Mouse (Mus musculus) heart, embryonic 10.5 days (tissue): ENCODE results near the gene Acly. TPM values are rescaled to one million over a fixed set of nuclear protein-coding genes. Genes with fewer than 3 reads are reported as not detected.

Experiments used
- DNase-seq: peaks from one replicate; pipeline ENCODE4 v3.0.0-alpha.2; 2017; ENCODE audit warnings: low spot score
- H3K27ac ChIP-seq: fragments of 300-500 bp; sonication (generic); 2 replicates; pipeline ENCODE4 v1.5.1; 2016; ENCODE audit warnings: mild to moderate bottlenecking
- H3K27me3 ChIP-seq: fragments of 300-500 bp; sonication (generic); 2 replicates; pipeline ENCODE4 v1.6.1; 2016; ENCODE audit warnings: mild to moderate bottlenecking; ENCODE audit not compliant: poor library complexity, insufficient read depth, severe bottlenecking
- H3K36me3 ChIP-seq: fragments of 300-500 bp; sonication (generic); 2 replicates; pipeline ENCODE4 v1.6.1; 2016; ENCODE audit warnings: mild to moderate bottlenecking, moderate library complexity
- H3K4me1 ChIP-seq: fragments of 300-500 bp; sonication (generic); 2 replicates; pipeline ENCODE4 v1.6.1; 2016; ENCODE audit warnings: mild to moderate bottlenecking
- H3K4me3 ChIP-seq: fragments of 300-500 bp; sonication (generic); 2 replicates; pipeline ENCODE4 v1.5.1; 2016; ENCODE audit warnings: mild to moderate bottlenecking, moderate library complexity
- H3K9me3 ChIP-seq: fragments of 300-500 bp; sonication (generic); 2 replicates; pipeline ENCODE4 v1.6.1; 2016; ENCODE audit warnings: mild to moderate bottlenecking, moderate library complexity
- WGBS: fragments of 180-500 bp; shearing (Covaris S2); methylation state at CpG from one replicate; pipeline ENCODE4 v1.1.7; 2016; 5-methylcytosine and 5-hydroxymethylcytosine counted together
- microRNA-seq: library from miRNA; unstranded; fragments of <30 nt; microRNA quantifications from one replicate; pipeline ENCODE4, GENCODE M21; 2017
- polyA plus RNA-seq: library from polyadenylated mRNA; unstranded; fragments of >200 nt; fragmentation: Nextera tagmentation; extraction: Ambion mirVana; gene quantifications from 2 replicates; pipeline ENCODE4 v1.2.1, GENCODE M21; 2016

Gene Acly
- polyA plus RNA-seq, 1 experiment from 2014 or later: 139 TPM

GRCm38 (mm10) chr11:100442625-100443024 lies 85.2 kb downstream of the Acly start:
- Histone ChIP-seq H3K4me3 (no peak overlapping the region), H3K36me3 (peaks cover 15% of the 10 kb centered on the region), H3K4me1 (peaks cover 25% of the 10 kb centered on the region; the same call in 1 of the 2 replicates), H3K27ac (no peak overlapping the region), H3K27me3 (no peaks in the 10 kb centered on the region), H3K9me3 (no peaks in the 10 kb centered on the region)
- 83% methylated on average over 6 of the region's 6 CpGs for WGBS
- DNase-seq: no peak

GRCm38 (mm10) chr11:100441797-100442196 lies 86.0 kb downstream of the Acly start, which contains the start of the genes Nt5c3b and Klhl10:
TSS of gene Nt5c3b (minus strand) at chr11:100441808.
TSS of gene Klhl10 (plus strand) at chr11:100441917.
- peaks cover 25% of the 10 kb centered on the region; the same call in 1 of the 2 replicates for H3K4me1 ChIP-seq
- peak within 1 kb of the TSS; percentile 96 for H3K27ac ChIP-seq
- WGBS: 84% methylated on average over 8 of the region's 8 CpGs
- DNase-seq: no peak
- peaks cover 23% of the 10 kb centered on the region for H3K36me3 ChIP-seq
- H3K27me3 ChIP-seq: no peaks in the 10 kb centered on the region
- peak within 1 kb of the TSS; percentile 92 for H3K4me3 ChIP-seq
- H3K9me3 ChIP-seq: no peaks in the 10 kb centered on the region

GRCm38 (mm10) chr11:100440691-100441522 lies 86.9 kb downstream of the Acly start:
- DNase-seq: peak; percentile 89
- Histone ChIP-seq H3K4me1 (peaks cover 25% of the 10 kb centered on the region; the same call in 1 of the 2 replicates), H3K4me3 (peak overlapping the region; percentile 92), H3K27ac (peak overlapping the region; percentile 96), H3K9me3 (no peaks in the 10 kb centered on the region), H3K27me3 (no peaks in the 10 kb centered on the region), H3K36me3 (peaks cover 32% of the 10 kb centered on the region)
- WGBS: under 1% methylated on average over 52 of the region's 52 CpGs

- H3K9me3 ChIP-seq: no peaks in the 10 kb centered on the region
- H3K36me3 ChIP-seq: peaks cover 56% of the 10 kb centered on the region
- no peak for DNase-seq
- H3K4me3 ChIP-seq: no peak overlapping the region
- 95% methylated on average over 1 of the region's 1 CpGs for WGBS
- H3K27me3 ChIP-seq: no peaks in the 10 kb centered on the region
- no peak overlapping the region for H3K27ac ChIP-seq
- H3K4me1 ChIP-seq: peaks cover 25% of the 10 kb centered on the region; the same call in 1 of the 2 replicates
These were observed 89.9 kb downstream of the Acly start for GRCm38 (mm10) chr11:100437901-100438300.

GRCm38 (mm10) chr11:100435678-100436246 lies 92.0 kb downstream of the Acly start:
- DNase-seq: no peak
- H3K4me3 ChIP-seq: no peak overlapping the region
- H3K27ac ChIP-seq: no peak overlapping the region
- WGBS: 83% methylated on average over 9 of the region's 9 CpGs
- no peaks in the 10 kb centered on the region for H3K27me3 ChIP-seq
- H3K4me1 ChIP-seq: peaks cover 28% of the 10 kb centered on the region
- H3K36me3 ChIP-seq: peaks cover 68% of the 10 kb centered on the region
- no peaks in the 10 kb centered on the region for H3K9me3 ChIP-seq

- H3K27ac ChIP-seq: no peak overlapping the region
- H3K36me3 ChIP-seq: peaks cover 66% of the 10 kb centered on the region
- H3K9me3 ChIP-seq: no peaks in the 10 kb centered on the region
- no peak for DNase-seq
- no peak overlapping the region for H3K4me3 ChIP-seq
- WGBS: 69% methylated on average over 5 of the region's 5 CpGs
- H3K27me3 ChIP-seq: no peaks in the 10 kb centered on the region
- H3K4me1 ChIP-seq: peaks cover 36% of the 10 kb centered on the region
These were observed 95.8 kb downstream of the Acly start for GRCm38 (mm10) chr11:100432002-100432401.

- DNase-seq: no peak
- WGBS: 58% methylated on average over 7 of the region's 7 CpGs
- Histone ChIP-seq H3K27ac (peak overlapping the region; percentile 65), H3K4me3 (0 out of 2 replicates have a peak overlapping the region, but pooled peaks have one; percentile 22), H3K27me3 (no peaks in the 10 kb centered on the region), H3K36me3 (peaks cover 47% of the 10 kb centered on the region), H3K9me3 (no peaks in the 10 kb centered on the region), H3K4me1 (peaks cover 46% of the 10 kb centered on the region)
These were observed 97.7 kb downstream of the Acly start for GRCm38 (mm10) chr11:100430052-100430451.

GRCm38 (mm10) chr11:100428612-100429199 lies 99.1 kb downstream of the Acly start:
- peaks cover 46% of the 10 kb centered on the region for H3K4me1 ChIP-seq
- 59% methylated on average over 9 of the region's 9 CpGs for WGBS
- no peak for DNase-seq
- no peak overlapping the region for H3K4me3 ChIP-seq
- no peaks in the 10 kb centered on the region for H3K9me3 ChIP-seq
- H3K36me3 ChIP-seq: peaks cover 49% of the 10 kb centered on the region
- H3K27me3 ChIP-seq: no peaks in the 10 kb centered on the region
- H3K27ac ChIP-seq: peak overlapping the region; percentile 57; the same call in 1 of the 2 replicates

- Histone ChIP-seq H3K27ac (no peak overlapping the region), H3K27me3 (no peaks in the 10 kb centered on the region), H3K36me3 (peaks cover 56% of the 10 kb centered on the region), H3K9me3 (no peaks in the 10 kb centered on the region), H3K4me3 (no peak overlapping the region), H3K4me1 (peaks cover 41% of the 10 kb centered on the region)
- no peak for DNase-seq
- 85% methylated on average over 3 of the region's 3 CpGs for WGBS
These were observed 101.0 kb downstream of the Acly start for GRCm38 (mm10) chr11:100426820-100427219.

Small RNAs within 50 kb of the gene (microRNA-seq; reads per million reads assigned to microRNA genes)
- gene Gm27374: not detected
- 1.0 reads per million for gene Mir7116

Other genes with a start within 250 kb of the Acly start
- 1,444 and 1,503 TPM in 2 replicates for gene Eif1, start 208.1 kb downstream of the Acly start, polyA plus RNA-seq
- gene Gast, start 193.6 kb downstream of the Acly start, polyA plus RNA-seq: not detected in 2 replicates
- 5.1 and 8.4 TPM in 2 replicates for gene Hap1, start 171.9 kb downstream of the Acly start, polyA plus RNA-seq
- gene Jup, start 130.2 kb downstream of the Acly start, polyA plus RNA-seq: 91.3 and 112 TPM in 2 replicates
- gene P3h4, start 113.2 kb downstream of the Acly start, polyA plus RNA-seq: 71.1 and 81.8 TPM in 2 replicates
- gene Fkbp10, start 112.3 kb downstream of the Acly start, polyA plus RNA-seq: 107 and 123 TPM in 2 replicates
- 124 and 128 TPM in 2 replicates for gene Nt5c3b, start 86.2 kb downstream of the Acly start, polyA plus RNA-seq
- gene Klhl10, start 86.1 kb downstream of the Acly start, polyA plus RNA-seq: 0.71 and 0.90 TPM in 2 replicates
- gene Klhl11, start 55.3 kb downstream of the Acly start, polyA plus RNA-seq: 6.7 and 9.7 TPM in 2 replicates
- gene Ttc25, start 17.6 kb upstream of the Acly start, polyA plus RNA-seq: 0.59 and 0.75 TPM in 2 replicates
- gene Cnp, start 46.9 kb upstream of the Acly start, polyA plus RNA-seq: 16.3 and 20.0 TPM in 2 replicates
- 67.4 and 67.9 TPM in 2 replicates for gene Nkiras2, start 91.2 kb upstream of the Acly start, polyA plus RNA-seq
- 194 and 211 TPM in 2 replicates for gene Dnajc7, start 92.2 kb upstream of the Acly start, polyA plus RNA-seq
- 0.23 and 0.27 TPM in 2 replicates for gene Zfp385c, start 164.5 kb upstream of the Acly start, polyA plus RNA-seq
- gene Dhx58, start 176.3 kb upstream of the Acly start, polyA plus RNA-seq: 1.1 and 2.4 TPM in 2 replicates
- gene Kat2a, start 184.5 kb upstream of the Acly start, polyA plus RNA-seq: 52.0 and 59.8 TPM in 2 replicates
- 0.19 and 0.34 TPM in 2 replicates for gene Hspb9, start 185.8 kb upstream of the Acly start, polyA plus RNA-seq
- gene Rab5c, start 210.2 kb upstream of the Acly start, polyA plus RNA-seq: 13.7 and 13.9 TPM in 2 replicates
- not detected in 2 replicates for gene Kcnh4, start 231.9 kb upstream of the Acly start, polyA plus RNA-seq
- gene Hcrt, start 234.9 kb upstream of the Acly start, polyA plus RNA-seq: not detected in 2 replicates
- 4.8 and 6.3 TPM in 2 replicates for gene Ghdc, start 243.0 kb upstream of the Acly start, polyA plus RNA-seq